Mouse (Mus musculus) induced T-regulatory cell, adult 2 months (primary cell): ENCODE data around the gene Rad9a.

Experiments used
- DNase-seq: peaks from one replicate; pipeline ENCODE4 v3.0.0-alpha.2; 2012; ENCODE audit warnings: low read depth

The Rad9a gene

GRCm38 (mm10) chr19:4146366-4147021, 55.0 kb downstream of the Rad9a start:
- no peak for DNase-seq

- DNase-seq: no peak
Observed at GRCm38 (mm10) chr19:4145936-4146335, 55.5 kb downstream of the Rad9a start.
